In genomic region chr1:23922530-23922884, GRCm38 (mm10) we compare ENCODE assay signal across 7 mouse cellular contexts. TPM values are rescaled to one million over a fixed set of nuclear protein-coding genes. Genes with fewer than 3 reads are reported as not detected.
A peak's percentile ranks its signal among the peaks of the same experiment; 100 is the strongest.
DNase-seq lines count a peak whose midpoint lies in the region; ATAC-seq and TF ChIP-seq lines count a peak whose summit lies in the region.

No protein-coding gene starts in this region.

- no peak for TF ChIP-seq EP300 in lung, postnatal 0 days (IDR thresholded peaks at IDR 0.05)

- peak overlapping the region; percentile 69 for H3K4me2 ChIP-seq in lung, postnatal 0 days (replicated peaks; ENCODE audit: low read depth, low read length)
- peak overlapping the region; percentile 70; the same call in 1 of the 2 replicates for H3K4me2 ChIP-seq in forebrain, embryonic 11.5 days (ENCODE audit: low read depth, low read length, severe bottlenecking)
- H3K4me2 ChIP-seq in limb, embryonic 12.5 days, result peak overlapping the region; percentile 68

- WGBS in lung, postnatal 0 days, result 32% methylated on average over 9 of the region's 9 CpGs
- WGBS in forebrain, embryonic 11.5 days, result 28% methylated on average over 9 of the region's 9 CpGs
- 28% methylated on average over 9 of the region's 9 CpGs for WGBS in limb, embryonic 12.5 days
- WGBS in small intestine, adult 2 months, result 28% methylated on average over 9 of the region's 9 CpGs

- TF ChIP-seq POLR2A in small intestine, adult 2 months (IDR thresholded peaks at IDR 0.05; ENCODE audit: low read depth, low read length), result no peak

- peak overlapping the region; percentile 96; the same call in 1 of the 2 replicates for H3K27ac ChIP-seq in lung, postnatal 0 days (ENCODE audit: low read length)
- no peak overlapping the region for H3K27ac ChIP-seq in forebrain, embryonic 11.5 days (ENCODE audit: low read depth, low read length)
- H3K27ac ChIP-seq in limb, embryonic 12.5 days, result no peak overlapping the region; the same call in 1 of the 2 replicates
- no peak overlapping the region for H3K27ac ChIP-seq in small intestine, adult 2 months (ENCODE audit: insufficient read depth, low read depth, low read length)

- no peaks in the 10 kb centered on the region; the same call in 1 of the 2 replicates for H3K4me1 ChIP-seq in lung, postnatal 0 days (ENCODE audit: insufficient read depth, low read depth, low read length)
- peaks cover 4% of the 10 kb centered on the region; the same call in 1 of the 2 replicates for H3K4me1 ChIP-seq in forebrain, embryonic 11.5 days (replicated peaks; ENCODE audit: control insufficient read depth, insufficient read depth, low read length)
- peaks cover 11% of the 10 kb centered on the region; the same call in 1 of the 2 replicates for H3K4me1 ChIP-seq in limb, embryonic 12.5 days (replicated peaks)
- H3K4me1 ChIP-seq in small intestine, adult 2 months (ENCODE audit: control insufficient read depth, insufficient read depth, insufficient read length, low read length), result peaks cover 6% of the 10 kb centered on the region; the same call in 1 of the 2 replicates

- TF ChIP-seq CTCF in lung, postnatal 0 days (IDR thresholded peaks at IDR 0.05), result no peak
- no peak for TF ChIP-seq CTCF in small intestine, adult 2 months (IDR thresholded peaks at IDR 0.05; ENCODE audit: extremely low read depth, insufficient read length, insufficient replicate concordance, low read depth, low read length)

- H3K27me3 ChIP-seq in lung, postnatal 0 days (replicated peaks; ENCODE audit: insufficient read depth, low read length), result no peaks in the 10 kb centered on the region
- H3K27me3 ChIP-seq in forebrain, embryonic 11.5 days (ENCODE audit: control insufficient read depth, insufficient read depth, low read length), result no peaks in the 10 kb centered on the region
- H3K27me3 ChIP-seq in limb, embryonic 12.5 days, result no peaks in the 10 kb centered on the region
- no peaks in the 10 kb centered on the region for H3K27me3 ChIP-seq in small intestine, adult 2 months (ENCODE audit: control insufficient read depth, insufficient read depth, low read length)

- no peaks in the 10 kb centered on the region for H3K36me3 ChIP-seq in lung, postnatal 0 days (ENCODE audit: insufficient read depth, low read length)
- no peaks in the 10 kb centered on the region for H3K36me3 ChIP-seq in forebrain, embryonic 11.5 days (ENCODE audit: control insufficient read depth, insufficient read depth, low read length)
- H3K36me3 ChIP-seq in limb, embryonic 12.5 days, result no peaks in the 10 kb centered on the region
- H3K36me3 ChIP-seq in small intestine, adult 2 months (ENCODE audit: control insufficient read depth, insufficient read depth, low read length), result no peaks in the 10 kb centered on the region

- DNase-seq in lung, postnatal 0 days (ENCODE audit: low spot score), result no peak
- DNase-seq in lung, postnatal 14 days, result no peak
- DNase-seq in forebrain, embryonic 11.5 days (ENCODE audit: low spot score), result no peak
- no peak for DNase-seq in embryo, embryonic 11 days
- DNase-seq in cerebellum, adult 11-12 months, result no peak

- H3K9ac ChIP-seq in lung, postnatal 0 days (replicated peaks; ENCODE audit: low read depth), result peak overlapping the region; percentile 90; the same call in 1 of the 2 replicates
- H3K9ac ChIP-seq in forebrain, embryonic 11.5 days (ENCODE audit: low read length), result peak overlapping the region; percentile 88
- peak overlapping the region; percentile 89 for H3K9ac ChIP-seq in limb, embryonic 12.5 days (replicated peaks)

- H3K9me3 ChIP-seq in lung, postnatal 0 days (ENCODE audit: low read length), result peaks cover 10% of the 10 kb centered on the region; the same call in 1 of the 2 replicates
- H3K9me3 ChIP-seq in forebrain, embryonic 11.5 days (ENCODE audit: control insufficient read depth, low read length), result no peaks in the 10 kb centered on the region; the same call in 1 of the 2 replicates
- peaks cover 10% of the 10 kb centered on the region for H3K9me3 ChIP-seq in limb, embryonic 12.5 days

- peak overlapping the region; percentile 88 for H3K4me3 ChIP-seq in lung, postnatal 0 days (ENCODE audit: low read depth, low read length)
- peak overlapping the region; percentile 90 for H3K4me3 ChIP-seq in forebrain, embryonic 11.5 days (ENCODE audit: low read depth, low read length)
- H3K4me3 ChIP-seq in limb, embryonic 12.5 days (replicated peaks), result peak overlapping the region; percentile 88
- peak overlapping the region; percentile 76 for H3K4me3 ChIP-seq in small intestine, adult 2 months (ENCODE audit: low read depth, low read length)

- no peak for ATAC-seq in lung, postnatal 0 days
- ATAC-seq in forebrain, embryonic 11.5 days (replicated peaks; ENCODE audit: low FRiP score), result no peak; the same call in 1 of the 2 replicates
- ATAC-seq in limb, embryonic 12.5 days (ENCODE audit: insufficient number of reproducible peaks, insufficient read depth, low FRiP score, low TSS enrichment, low read depth), result no peak

RNA-seq across cellular contexts. Expression of gene Smap1, which starts 0.4 kb away (rescaled TPM):
- 55.1 and 56.7 TPM in 2 replicates for polyA plus RNA-seq in lung, postnatal 0 days (2015; fragmentation: Nextera tagmentation; extraction: Ambion mirVana)
- polyA plus RNA-seq in forebrain, embryonic 11.5 days (2014; fragmentation: Nextera tagmentation; extraction: Ambion mirVana), result 55.0 and 57.8 TPM in 2 replicates
- polyA plus RNA-seq in limb, embryonic 12.5 days (2016; fragmentation: Nextera tagmentation; extraction: Ambion mirVana), result 42.8 and 46.3 TPM in 2 replicates
- 14.9 and 46.3 TPM in 2 replicates for polyA plus RNA-seq in small intestine, adult 2 months (2012; rRNA removed)
